Mouse (Mus musculus) heart, adult 2 months (tissue): ENCODE measurements around the gene E130208F15Rik.

Experiments used
- CTCF ChIP-seq: fragments of 200-600 bp; IDR thresholded peaks from 2 replicates; pipeline ENCODE4 v1.8.1; 2022; ENCODE audit warnings: antibody characterized with exemption, mild to moderate bottlenecking, moderate library complexity
- POLR2A ChIP-seq: fragments of 200-500 bp; IDR thresholded peaks from 2 replicates; pipeline ENCODE4 v1.6.1; 2011; ENCODE audit warnings: mild to moderate bottlenecking, low read depth, low read length, control low read depth; ENCODE audit not compliant: insufficient read depth

- TF ChIP-seq POLR2A (no peak), CTCF (no peak)
Measured at GRCm38 (mm10) chr7:30318142-30318541, 3.4 kb upstream of the E130208F15Rik start.
